Mouse (Mus musculus) forebrain, embryonic 13.5 days (tissue): ENCODE data around the gene Itsn2. TPM values are rescaled to one million over a fixed set of nuclear protein-coding genes. Genes with fewer than 3 reads are reported as not detected.

Experiments used
- ATAC-seq: fragments of 200-750 bp; cut with Nextera tagmentation; 2 replicates; pipeline ENCODE4 v1.8.0; 2017
- H3K27ac ChIP-seq: fragments of 300-500 bp; sonication (generic); 2 replicates; pipeline ENCODE4 v1.5.1; 2015; ENCODE audit warnings: inconsistent platforms, mild to moderate bottlenecking, moderate library complexity
- H3K27me3 ChIP-seq: fragments of 300-500 bp; sonication (generic); 2 replicates; pipeline ENCODE4 v1.6.1; 2015; ENCODE audit warnings: mild to moderate bottlenecking, inconsistent platforms
- H3K36me3 ChIP-seq: fragments of 300-500 bp; sonication (generic); 2 replicates; pipeline ENCODE4 v1.6.1; 2015; ENCODE audit warnings: mild to moderate bottlenecking, inconsistent platforms; ENCODE audit not compliant: poor library complexity, severe bottlenecking
- H3K4me1 ChIP-seq: fragments of 300-500 bp; sonication (generic); 2 replicates; pipeline ENCODE4 v1.6.1; 2015; ENCODE audit warnings: inconsistent platforms
- H3K4me2 ChIP-seq: fragments of 300-500 bp; sonication (generic); 2 replicates; pipeline ENCODE4 v1.6.1; 2015; ENCODE audit warnings: inconsistent platforms, mild to moderate bottlenecking, moderate library complexity
- H3K4me3 ChIP-seq: fragments of 300-500 bp; sonication (generic); 2 replicates; pipeline ENCODE4 v1.5.1; 2015; ENCODE audit warnings: mild to moderate bottlenecking, inconsistent platforms
- H3K9ac ChIP-seq: fragments of 300-500 bp; sonication (generic); 2 replicates; pipeline ENCODE4 v1.6.1; 2015; ENCODE audit warnings: mild to moderate bottlenecking, inconsistent platforms
- H3K9me3 ChIP-seq: fragments of 300-500 bp; sonication (generic); replicated peaks from 2 replicates; pipeline ENCODE4 v1.6.1; 2016; ENCODE audit warnings: inconsistent platforms
- WGBS: fragments of 180-500 bp; shearing (Covaris S2); methylation state at CpG from one replicate; pipeline ENCODE4 v1.1.7; 2015; 5-methylcytosine and 5-hydroxymethylcytosine counted together
- polyA plus RNA-seq: library from polyadenylated mRNA; unstranded; fragments of >200 nt; fragmentation: Nextera tagmentation; extraction: Ambion mirVana; gene quantifications from 2 replicates; pipeline ENCODE4 v1.2.1, GENCODE M21; 2015

Gene Itsn2
- polyA plus RNA-seq, 1 experiment from 2014 or later: 14.0 TPM

GRCm38 (mm10) chr12:4558475-4559279 lies 33.8 kb upstream of the Itsn2 start:
- WGBS: 86% methylated on average over 9 of the region's 9 CpGs

GRCm38 (mm10) chr12:4571864-4572263 lies 20.6 kb upstream of the Itsn2 start:
- no peak overlapping the region for H3K4me3 ChIP-seq
- no peak overlapping the region for H3K27ac ChIP-seq
- no peaks in the 10 kb centered on the region for H3K9me3 ChIP-seq
- H3K27me3 ChIP-seq: no peaks in the 10 kb centered on the region
- WGBS: 29% methylated on average over 5 of the region's 5 CpGs
- no peak overlapping the region for H3K9ac ChIP-seq
- no peaks in the 10 kb centered on the region for H3K4me1 ChIP-seq
- H3K36me3 ChIP-seq: no peaks in the 10 kb centered on the region
- no peak for ATAC-seq
- no peak overlapping the region for H3K4me2 ChIP-seq

More at GRCm38 (mm10) chr12:4558475-4559279, 33.8 kb upstream of the Itsn2 start:
- Histone ChIP-seq H3K4me3 (no peak overlapping the region), H3K27ac (no peak overlapping the region), H3K9ac (no peak overlapping the region), H3K4me1 (no peaks in the 10 kb centered on the region), H3K27me3 (no peaks in the 10 kb centered on the region), H3K36me3 (no peaks in the 10 kb centered on the region), H3K4me2 (no peak overlapping the region), H3K9me3 (no peaks in the 10 kb centered on the region)
- ATAC-seq: no peak

GRCm38 (mm10) chr12:4574065-4574464 lies 18.4 kb upstream of the Itsn2 start:
- 86% methylated on average over 4 of the region's 4 CpGs for WGBS
- H3K9ac ChIP-seq: no peak overlapping the region
- no peak for ATAC-seq
- H3K27ac ChIP-seq: no peak overlapping the region
- no peaks in the 10 kb centered on the region for H3K4me1 ChIP-seq
- no peaks in the 10 kb centered on the region for H3K36me3 ChIP-seq
- no peak overlapping the region for H3K4me2 ChIP-seq
- H3K4me3 ChIP-seq: no peak overlapping the region
- no peaks in the 10 kb centered on the region for H3K9me3 ChIP-seq
- no peaks in the 10 kb centered on the region for H3K27me3 ChIP-seq

GRCm38 (mm10) chr12:4582326-4582725 lies 10.1 kb upstream of the Itsn2 start:
- H3K9me3 ChIP-seq: no peaks in the 10 kb centered on the region
- no peak overlapping the region for H3K4me2 ChIP-seq
- H3K9ac ChIP-seq: no peak overlapping the region
- no peak for ATAC-seq
- H3K36me3 ChIP-seq: no peaks in the 10 kb centered on the region
- no peak overlapping the region for H3K27ac ChIP-seq
- no peak overlapping the region for H3K4me3 ChIP-seq
- H3K27me3 ChIP-seq: no peaks in the 10 kb centered on the region
- no peaks in the 10 kb centered on the region for H3K4me1 ChIP-seq

- WGBS: 77% methylated on average over 2 of the region's 2 CpGs
- Histone ChIP-seq H3K36me3 (no peaks in the 10 kb centered on the region), H3K27ac (no peak overlapping the region), H3K4me3 (no peak overlapping the region), H3K9me3 (no peaks in the 10 kb centered on the region), H3K4me2 (no peak overlapping the region), H3K27me3 (no peaks in the 10 kb centered on the region), H3K4me1 (no peaks in the 10 kb centered on the region), H3K9ac (no peak overlapping the region)
- ATAC-seq: no peak
Measured at GRCm38 (mm10) chr12:4587846-4588245, 4.6 kb upstream of the Itsn2 start.

GRCm38 (mm10) chr12:4588603-4589002 lies 3.8 kb upstream of the Itsn2 start:
- Histone ChIP-seq H3K27me3 (no peaks in the 10 kb centered on the region), H3K27ac (no peak overlapping the region), H3K4me1 (peaks cover 1% of the 10 kb centered on the region; the same call in 1 of the 2 replicates), H3K9me3 (no peaks in the 10 kb centered on the region), H3K4me3 (no peak overlapping the region), H3K9ac (no peak overlapping the region), H3K36me3 (no peaks in the 10 kb centered on the region), H3K4me2 (no peak overlapping the region)
- whole genome bisulfite sequencing: 65% methylated on average over 3 of the region's 3 CpGs
- ATAC-seq: no peak

- Histone ChIP-seq H3K27me3 (no peaks in the 10 kb centered on the region), H3K4me2 (peak overlapping the region; percentile 84), H3K9ac (no peak overlapping the region), H3K9me3 (no peaks in the 10 kb centered on the region), H3K27ac (no peak overlapping the region), H3K36me3 (no peaks in the 10 kb centered on the region), H3K4me1 (peaks cover 10% of the 10 kb centered on the region; the same call in 1 of the 2 replicates), H3K4me3 (peak overlapping the region; percentile 81; the same call in 1 of the 2 replicates)
- ATAC-seq: no peak
- whole genome bisulfite sequencing: 78% methylated on average over 6 of the region's 6 CpGs
Measured at GRCm38 (mm10) chr12:4592025-4592424, 413 bp upstream of the Itsn2 start.

- H3K4me2 ChIP-seq: peak overlapping the region; percentile 84
- H3K36me3 ChIP-seq: no peaks in the 10 kb centered on the region
- no peaks in the 10 kb centered on the region for H3K9me3 ChIP-seq
- peak overlapping the region; percentile 81 for H3K4me3 ChIP-seq
- peaks cover 10% of the 10 kb centered on the region; the same call in 1 of the 2 replicates for H3K4me1 ChIP-seq
- WGBS: 1% methylated on average over 43 of the region's 80 CpGs
- peak overlapping the region; percentile 81 for H3K9ac ChIP-seq
- H3K27me3 ChIP-seq: no peaks in the 10 kb centered on the region
- no peak overlapping the region for H3K27ac ChIP-seq
- ATAC-seq: peak; percentile 77
Measured at GRCm38 (mm10) chr12:4593166-4593929, 910 bp downstream of the Itsn2 start.

- H3K4me1 ChIP-seq: peaks cover 10% of the 10 kb centered on the region; the same call in 1 of the 2 replicates
- no peaks in the 10 kb centered on the region for H3K27me3 ChIP-seq
- 66% methylated on average over 9 of the region's 9 CpGs for WGBS
- ATAC-seq: no peak
- H3K27ac ChIP-seq: no peak overlapping the region
- no peaks in the 10 kb centered on the region for H3K9me3 ChIP-seq
- H3K36me3 ChIP-seq: no peaks in the 10 kb centered on the region
- H3K9ac ChIP-seq: peak overlapping the region; percentile 81; the same call in 1 of the 2 replicates
- peak overlapping the region; percentile 84 for H3K4me2 ChIP-seq
- peak overlapping the region; percentile 81 for H3K4me3 ChIP-seq
Measured at GRCm38 (mm10) chr12:4593930-4594391, 1.5 kb downstream of the Itsn2 start.

GRCm38 (mm10) chr12:4595055-4595454 lies 2.6 kb downstream of the Itsn2 start:
- 81% methylated on average over 6 of the region's 6 CpGs for WGBS
- Histone ChIP-seq H3K4me1 (peaks cover 10% of the 10 kb centered on the region; the same call in 1 of the 2 replicates), H3K27me3 (no peaks in the 10 kb centered on the region), H3K27ac (no peak overlapping the region), H3K36me3 (no peaks in the 10 kb centered on the region), H3K4me2 (no peak overlapping the region), H3K9me3 (no peaks in the 10 kb centered on the region), H3K4me3 (no peak overlapping the region), H3K9ac (no peak overlapping the region)
- ATAC-seq: no peak

GRCm38 (mm10) chr12:4598666-4599428 lies 6.4 kb downstream of the Itsn2 start:
- H3K27ac ChIP-seq: no peak overlapping the region
- no peak overlapping the region for H3K9ac ChIP-seq
- peaks cover 6% of the 10 kb centered on the region; the same call in 1 of the 2 replicates for H3K4me1 ChIP-seq
- no peaks in the 10 kb centered on the region for H3K9me3 ChIP-seq
- no peak overlapping the region for H3K4me2 ChIP-seq
- no peak for ATAC-seq
- no peaks in the 10 kb centered on the region for H3K36me3 ChIP-seq
- H3K4me3 ChIP-seq: no peak overlapping the region
- no peaks in the 10 kb centered on the region for H3K27me3 ChIP-seq
- 70% methylated on average over 8 of the region's 8 CpGs for WGBS
